Mouse (Mus musculus): ENCODE data around the gene Ggt1. TPM values are rescaled to one million over a fixed set of nuclear protein-coding genes. Genes with fewer than 3 reads are reported as not detected.

Ggt1 gene
- polyA plus RNA-seq, 1 experiment from 2014 or later: 2.1 TPM

GRCm38 (mm10) chr10:75548486-75548885, 12.9 kb upstream of the Ggt1 start:
- in situ Hi-C loops (cut with MboI; ENCODE audit: low pct_unique_long_range_greater_than_20kb): no loop called here
- no peaks in the 10 kb centered on the region for H3K27me3 ChIP-seq
- no peak for TF ChIP-seq CTCF (IDR thresholded peaks at IDR 0.05)
- DNase-seq (ENCODE audit: low read depth, low spot score) (peak; percentile 84), ATAC-seq (peak; percentile 89)
- ChIA-PET CTCF (interaction anchor here (0.9 to 1.0 kb wide), 2 partner anchors 10 to 13 kb away, joined by 3 to 4 read pairs; no protein-coding TSS in a partner anchor), POLR2A (interaction anchor here (0.5 to 0.7 kb wide), 5 partner anchors 10 to 76 kb away, joined by 3 to 5 read pairs (median 3); no protein-coding TSS in a partner anchor)

- no peaks in the 10 kb centered on the region for H3K27me3 ChIP-seq
- TF ChIP-seq CTCF (IDR thresholded peaks at IDR 0.05): no peak
- ChIA-PET CTCF (interaction anchor here (0.7 kb wide), 1 partner anchor 9 kb away, joined by 3 read pairs; no protein-coding TSS in a partner anchor), POLR2A (interaction anchor here (0.7 kb wide), 1 partner anchor 112 kb away, joined by 3 read pairs; no protein-coding TSS in a partner anchor)
- in situ Hi-C loops (cut with MboI; ENCODE audit: low pct_unique_long_range_greater_than_20kb): no loop called here
- DNase-seq (ENCODE audit: low read depth, low spot score): no peak
- no peak for ATAC-seq
Observed at GRCm38 (mm10) chr10:75549886-75550285, 11.5 kb upstream of the Ggt1 start.

- CTCF ChIA-PET: no interaction called here
- POLR2A ChIA-PET: interaction anchor here (0.6 kb wide), 1 partner anchor 755 kb away, joined by 4 read pairs; no protein-coding TSS in a partner anchor
- no peak for TF ChIP-seq CTCF (IDR thresholded peaks at IDR 0.05)
- no peaks in the 10 kb centered on the region for H3K27me3 ChIP-seq
- ATAC-seq (no peak), DNase-seq (ENCODE audit: low read depth, low spot score) (no peak)
- in situ Hi-C loops (cut with MboI; ENCODE audit: low pct_unique_long_range_greater_than_20kb): no loop called here
Observed at GRCm38 (mm10) chr10:75551175-75551574, 10.2 kb upstream of the Ggt1 start.

GRCm38 (mm10) chr10:75552106-75552505, 9.3 kb upstream of the Ggt1 start:
- no peak for ATAC-seq
- TF ChIP-seq CTCF (IDR thresholded peaks at IDR 0.05): no peak
- H3K27me3 ChIP-seq: no peaks in the 10 kb centered on the region
- ChIA-PET POLR2A (interaction anchor here (0.6 kb wide), 1 partner anchor 754 kb away, joined by 4 read pairs; no protein-coding TSS in a partner anchor), CTCF (no interaction called here)
- in situ Hi-C loops (cut with MboI; ENCODE audit: low pct_unique_long_range_greater_than_20kb): no loop called here
- DNase-seq (ENCODE audit: low read depth, low spot score): no peak

GRCm38 (mm10) chr10:75552701-75553450, 8.5 kb upstream of the Ggt1 start:
- DNase-seq (ENCODE audit: low read depth, low spot score): no peak
- no peak for ATAC-seq
- in situ Hi-C loops (cut with MboI; ENCODE audit: low pct_unique_long_range_greater_than_20kb): no loop called here
- CTCF ChIA-PET: no interaction called here
- TF ChIP-seq CTCF (IDR thresholded peaks at IDR 0.05): no peak
- POLR2A ChIA-PET: no interaction called here
- no peaks in the 10 kb centered on the region for H3K27me3 ChIP-seq

GRCm38 (mm10) chr10:75554090-75554489, 7.3 kb upstream of the Ggt1 start:
- in situ Hi-C loops (cut with MboI; ENCODE audit: low pct_unique_long_range_greater_than_20kb): no loop called here
- no peak for ATAC-seq

GRCm38 (mm10) chr10:75555557-75555956, 5.8 kb upstream of the Ggt1 start:
- ChIA-PET CTCF (no interaction called here), POLR2A (interaction anchor here (0.6 kb wide), 1 partner anchor 32 kb away, joined by 3 read pairs; no protein-coding TSS in a partner anchor)
- no peaks in the 10 kb centered on the region for H3K27me3 ChIP-seq
- no peak for ATAC-seq
- in situ Hi-C loops (cut with MboI; ENCODE audit: low pct_unique_long_range_greater_than_20kb): no loop called here
- no peak for DNase-seq (ENCODE audit: low read depth, low spot score)
- TF ChIP-seq CTCF (IDR thresholded peaks at IDR 0.05): no peak

More at GRCm38 (mm10) chr10:75554090-75554489, 7.3 kb upstream of the Ggt1 start:
- DNase-seq (ENCODE audit: low read depth, low spot score): no peak
- no peak for TF ChIP-seq CTCF (IDR thresholded peaks at IDR 0.05)
- ChIA-PET POLR2A (no interaction called here), CTCF (no interaction called here)
- H3K27me3 ChIP-seq: no peaks in the 10 kb centered on the region

- CTCF ChIA-PET: interaction anchor here (1.2 kb wide), 1 partner anchor 9 kb away, joined by 5 read pairs; no protein-coding TSS in a partner anchor
- POLR2A ChIA-PET: no interaction called here
- no peak for TF ChIP-seq CTCF (IDR thresholded peaks at IDR 0.05)
- in situ Hi-C loops (cut with MboI; ENCODE audit: low pct_unique_long_range_greater_than_20kb): no loop called here
- no peaks in the 10 kb centered on the region for H3K27me3 ChIP-seq
- DNase-seq (ENCODE audit: low read depth, low spot score) (no peak), ATAC-seq (no peak)
Observed at GRCm38 (mm10) chr10:75556026-75556425, 5.4 kb upstream of the Ggt1 start.

GRCm38 (mm10) chr10:75558515-75558914, 2.9 kb upstream of the Ggt1 start:
- no peak for TF ChIP-seq CTCF (IDR thresholded peaks at IDR 0.05)
- no peaks in the 10 kb centered on the region for H3K27me3 ChIP-seq
- ATAC-seq (no peak), DNase-seq (ENCODE audit: low read depth, low spot score) (no peak)
- POLR2A ChIA-PET: interaction anchor here (0.6 kb wide), 1 partner anchor 10 kb away, joined by 3 read pairs; no protein-coding TSS in a partner anchor
- in situ Hi-C loops (cut with MboI; ENCODE audit: low pct_unique_long_range_greater_than_20kb): no loop called here
- CTCF ChIA-PET: interaction anchor here (0.9 kb wide), 1 partner anchor 8 kb away, joined by 3 read pairs; no protein-coding TSS in a partner anchor

GRCm38 (mm10) chr10:75559041-75559675, 2.2 kb upstream of the Ggt1 start:
- in situ Hi-C loops (cut with MboI; ENCODE audit: low pct_unique_long_range_greater_than_20kb): no loop called here
- no peak for TF ChIP-seq CTCF (IDR thresholded peaks at IDR 0.05)
- DNase-seq (ENCODE audit: low read depth, low spot score): no peak
- ChIA-PET CTCF (interaction anchor here (0.9 kb wide), 1 partner anchor 9 kb away, joined by 3 read pairs; no protein-coding TSS in a partner anchor), POLR2A (interaction anchor here (0.6 kb wide), 1 partner anchor 10 kb away, joined by 3 read pairs; no protein-coding TSS in a partner anchor)
- ATAC-seq: no peak
- no peaks in the 10 kb centered on the region for H3K27me3 ChIP-seq
